Mouse (Mus musculus) limb, embryonic 11.5 days (tissue): ENCODE results near the gene Mrpl17. TPM values are rescaled to one million over a fixed set of nuclear protein-coding genes. Genes with fewer than 3 reads are reported as not detected.
A peak's percentile ranks its signal among the peaks of the same experiment; 100 is the strongest.
"Not testable (repeated sequence)": the region's sequence is repeated elsewhere in the genome, so short reads cannot be mapped to it uniquely, and the experiment has no call there.

Source experiments
- ATAC-seq: fragments of 200-750 bp; cut with Nextera tagmentation; 2 replicates; pipeline ENCODE4 v1.8.0; 2017; ENCODE audit warnings: low read depth; ENCODE audit not compliant: insufficient number of reproducible peaks, low FRiP score, low TSS enrichment
- DNase-seq: peaks from one replicate; pipeline ENCODE4 v3.0.0-alpha.2; 2015; ENCODE audit warnings: low spot score
- H3K27ac ChIP-seq: fragments of 300-500 bp; sonication (generic); replicated peaks from 2 replicates; pipeline ENCODE4 v1.5.1; 2014; ENCODE audit warnings: low read depth, mild to moderate bottlenecking, low read length
- H3K27me3 ChIP-seq: fragments of 300-500 bp; sonication (generic); 2 replicates; pipeline ENCODE4 v1.6.1; 2014; ENCODE audit warnings: mild to moderate bottlenecking, low read length, mixed read lengths; ENCODE audit not compliant: control insufficient read depth, insufficient read depth
- H3K36me3 ChIP-seq: fragments of 300-500 bp; sonication (generic); 2 replicates; pipeline ENCODE4 v1.6.1; 2014; ENCODE audit warnings: mild to moderate bottlenecking, low read length, moderate library complexity, mixed read lengths; ENCODE audit not compliant: control insufficient read depth, insufficient read depth
- H3K4me1 ChIP-seq: fragments of 300-500 bp; sonication (generic); 2 replicates; pipeline ENCODE4 v1.6.1; 2014; ENCODE audit warnings: low read length, mixed read lengths; ENCODE audit not compliant: control insufficient read depth, insufficient read depth
- H3K4me2 ChIP-seq: fragments of 300-500 bp; sonication (generic); 2 replicates; pipeline ENCODE4 v1.6.1; 2014; ENCODE audit warnings: low read depth, mild to moderate bottlenecking, moderate library complexity; ENCODE audit not compliant: severe bottlenecking
- H3K4me3 ChIP-seq: fragments of 300-500 bp; sonication (generic); 2 replicates; pipeline ENCODE4 v1.5.1; 2014; ENCODE audit warnings: low read depth, low read length
- H3K9ac ChIP-seq: fragments of 300-500 bp; sonication (generic); 2 replicates; pipeline ENCODE4 v1.6.1; 2014; ENCODE audit warnings: mild to moderate bottlenecking, low read length
- H3K9me3 ChIP-seq: fragments of 300-500 bp; sonication (generic); 2 replicates; pipeline ENCODE4 v1.6.1; 2016; ENCODE audit warnings: low read length; ENCODE audit not compliant: control insufficient read depth
- WGBS: fragments of 180-500 bp; shearing (Covaris S2); extraction: QIAGEN DNeasy Blood & Tissue Kit; methylation state at CpG from one replicate; pipeline ENCODE4 v1.1.7; 2014; 5-methylcytosine and 5-hydroxymethylcytosine counted together
- polyA plus RNA-seq: library from polyadenylated mRNA; unstranded; fragments of >200 nt; fragmentation: Nextera tagmentation; extraction: Ambion mirVana; gene quantifications from 2 replicates; pipeline ENCODE4 v1.2.1, GENCODE M21; 2014

The Mrpl17 gene
- 319 and 328 TPM in 2 replicates for polyA plus RNA-seq

- peaks cover 5% of the 10 kb centered on the region; the same call in 1 of the 2 replicates for H3K4me1 ChIP-seq
- H3K27me3 ChIP-seq, result no peaks in the 10 kb centered on the region
- DNase-seq (peak; percentile 100), ATAC-seq (peak; percentile 99)
- WGBS, result under 1% methylated on average over 50 of the region's 52 CpGs
- peaks cover 6% of the 10 kb centered on the region for H3K36me3 ChIP-seq
- no peaks in the 10 kb centered on the region for H3K9me3 ChIP-seq
- peak within 1 kb of the TSS; percentile 71 for H3K4me2 ChIP-seq
- peak within 1 kb of the TSS; percentile 76 for H3K27ac ChIP-seq
- peak within 1 kb of the TSS; percentile 93 for H3K9ac ChIP-seq
- H3K4me3 ChIP-seq, result peak within 1 kb of the TSS; percentile 84
Measured at GRCm38 (mm10) chr7:105810877-105811489, at the start of gene Mrpl17. TSS of gene Mrpl17 (minus strand) at chr7:105811099.

- WGBS, result no CpG with 5 or more reads among the region's 2 CpGs
- not testable (repeated sequence) for ATAC-seq, H3K4me2 ChIP-seq, H3K9me3 ChIP-seq, DNase-seq, H3K4me1 ChIP-seq, H3K27me3 ChIP-seq, H3K36me3 ChIP-seq, H3K27ac ChIP-seq, H3K9ac ChIP-seq, H3K4me3 ChIP-seq
Measured at GRCm38 (mm10) chr7:105855718-105856560, 45.0 kb upstream of the Mrpl17 start.

GRCm38 (mm10) chr7:105824281-105824680, 13.4 kb upstream of the Mrpl17 start:
- Histone ChIP-seq H3K36me3 (no peaks in the 10 kb centered on the region), H3K27ac (no peak overlapping the region), H3K27me3 (no peaks in the 10 kb centered on the region), H3K9me3 (no peaks in the 10 kb centered on the region), H3K4me1 (no peaks in the 10 kb centered on the region), H3K9ac (no peak overlapping the region), H3K4me2 (no peak overlapping the region), H3K4me3 (no peak overlapping the region)
- WGBS, result 81% methylated on average over 7 of the region's 7 CpGs
- ATAC-seq (no peak), DNase-seq (no peak)

- WGBS, result 6% methylated on average over 1 of the region's 1 CpGs
- ATAC-seq, result no peak
- no peaks in the 10 kb centered on the region for H3K4me1 ChIP-seq
Measured at GRCm38 (mm10) chr7:105818483-105818882, 7.6 kb upstream of the Mrpl17 start.

GRCm38 (mm10) chr7:105816736-105817135, 5.8 kb upstream of the Mrpl17 start:
- Histone ChIP-seq H3K9ac (no peak overlapping the region), H3K9me3 (no peaks in the 10 kb centered on the region), H3K27ac (no peak overlapping the region), H3K4me2 (no peak overlapping the region), H3K36me3 (no peaks in the 10 kb centered on the region), H3K27me3 (no peaks in the 10 kb centered on the region), H3K4me1 (no peaks in the 10 kb centered on the region), H3K4me3 (no peak overlapping the region)
- no peak for DNase-seq
- ATAC-seq, result no peak

More at GRCm38 (mm10) chr7:105818483-105818882, 7.6 kb upstream of the Mrpl17 start:
- Histone ChIP-seq H3K9me3 (no peaks in the 10 kb centered on the region), H3K4me3 (no peak overlapping the region), H3K27me3 (no peaks in the 10 kb centered on the region), H3K9ac (no peak overlapping the region), H3K4me2 (no peak overlapping the region), H3K27ac (no peak overlapping the region), H3K36me3 (no peaks in the 10 kb centered on the region)
- no peak for DNase-seq

- H3K36me3 ChIP-seq, result peaks cover 6% of the 10 kb centered on the region
- no peak overlapping the region for H3K4me3 ChIP-seq
- DNase-seq, result no peak
- H3K9me3 ChIP-seq, result no peaks in the 10 kb centered on the region
- peaks cover 5% of the 10 kb centered on the region; the same call in 1 of the 2 replicates for H3K4me1 ChIP-seq
- ATAC-seq, result no peak
- no peak overlapping the region for H3K4me2 ChIP-seq
- H3K9ac ChIP-seq, result no peak overlapping the region
- no peak overlapping the region for H3K27ac ChIP-seq
- WGBS, result 85% methylated on average over 3 of the region's 3 CpGs
- H3K27me3 ChIP-seq, result no peaks in the 10 kb centered on the region
Measured at GRCm38 (mm10) chr7:105813326-105813725, 2.4 kb upstream of the Mrpl17 start.

- no peak for ATAC-seq
- Histone ChIP-seq H3K27me3 (no peaks in the 10 kb centered on the region), H3K4me3 (no peak overlapping the region), H3K4me2 (no peak overlapping the region), H3K27ac (no peak overlapping the region), H3K36me3 (peaks cover 6% of the 10 kb centered on the region), H3K9ac (no peak overlapping the region), H3K4me1 (peaks cover 5% of the 10 kb centered on the region; the same call in 1 of the 2 replicates), H3K9me3 (no peaks in the 10 kb centered on the region)
- no peak for DNase-seq
- 87% methylated on average over 3 of the region's 3 CpGs for WGBS
Measured at GRCm38 (mm10) chr7:105812566-105812965, 1.7 kb upstream of the Mrpl17 start.

GRCm38 (mm10) chr7:105811516-105811915, 617 bp upstream of the Mrpl17 start:
- DNase-seq (no peak), ATAC-seq (no peak)
- H3K27me3 ChIP-seq, result no peaks in the 10 kb centered on the region
- H3K4me1 ChIP-seq, result peaks cover 5% of the 10 kb centered on the region; the same call in 1 of the 2 replicates
- peaks cover 6% of the 10 kb centered on the region for H3K36me3 ChIP-seq
- no peak overlapping the region; the same call in 1 of the 2 replicates for H3K9ac ChIP-seq
- H3K4me2 ChIP-seq, result no peak overlapping the region
- H3K4me3 ChIP-seq, result no peak overlapping the region
- H3K9me3 ChIP-seq, result no peaks in the 10 kb centered on the region
- H3K27ac ChIP-seq, result no peak overlapping the region
